Mouse (Mus musculus) CH12F3 (cell line): Measurements from ENCODE around the gene Runx3.

Experiments used
- in situ Hi-C: fragments of 300-500 bp; cut with MboI; formaldehyde crosslinking; loops from 2 replicates; pipeline ENCODE4 v1.14.3; 2020; ENCODE audit warnings: low sequenced_read_pairs

Gene Runx3

GRCm38 (mm10) chr4:135148660-135149059 is 28.2 kb downstream of the Runx3 start:
- in situ Hi-C loops: no loop called here

- in situ Hi-C loops: no loop called here
Observed at GRCm38 (mm10) chr4:135150031-135150801, 29.8 kb downstream of the Runx3 start.

GRCm38 (mm10) chr4:135151111-135151987 is 30.9 kb downstream of the Runx3 start:
- in situ Hi-C loops: no loop called here

- in situ Hi-C loops: no loop called here
Observed at GRCm38 (mm10) chr4:135151988-135152594, 31.6 kb downstream of the Runx3 start.

- in situ Hi-C loops: no loop called here
Observed at GRCm38 (mm10) chr4:135152834-135153259, 32.4 kb downstream of the Runx3 start.

- in situ Hi-C loops: no loop called here
Observed at GRCm38 (mm10) chr4:135153260-135154088, 33.0 kb downstream of the Runx3 start.

- in situ Hi-C loops: no loop called here
Observed at GRCm38 (mm10) chr4:135154089-135154949, 33.9 kb downstream of the Runx3 start.

- in situ Hi-C loops: no loop called here
Observed at GRCm38 (mm10) chr4:135155106-135155800, 34.8 kb downstream of the Runx3 start.

- in situ Hi-C loops: no loop called here
Observed at GRCm38 (mm10) chr4:135155805-135156469, 35.5 kb downstream of the Runx3 start.

GRCm38 (mm10) chr4:135156531-135156930 is 36.1 kb downstream of the Runx3 start:
- in situ Hi-C loops: no loop called here

GRCm38 (mm10) chr4:135157329-135157728 is 36.9 kb downstream of the Runx3 start:
- in situ Hi-C loops: no loop called here

GRCm38 (mm10) chr4:135158724-135159409 is 38.4 kb downstream of the Runx3 start:
- in situ Hi-C loops: no loop called here

- in situ Hi-C loops: no loop called here
Observed at GRCm38 (mm10) chr4:135159663-135160062, 39.2 kb downstream of the Runx3 start.

- in situ Hi-C loops: no loop called here
Observed at GRCm38 (mm10) chr4:135160168-135160567, 39.7 kb downstream of the Runx3 start.

- in situ Hi-C loops: no loop called here
Observed at GRCm38 (mm10) chr4:135161441-135161840, 41.0 kb downstream of the Runx3 start.

- in situ Hi-C loops: no loop called here
Observed at GRCm38 (mm10) chr4:135165761-135166160, 45.3 kb downstream of the Runx3 start.

GRCm38 (mm10) chr4:135166413-135167225 is 46.2 kb downstream of the Runx3 start:
- in situ Hi-C loops: no loop called here
